In genomic region chr9:55332949-55333348, GRCm38 (mm10) we compare ENCODE assay signal across 8 mouse cellular contexts. TPM values are rescaled to one million over a fixed set of nuclear protein-coding genes. Genes with fewer than 3 reads are reported as not detected.
A peak's percentile ranks its signal among the peaks of the same experiment; 100 is the strongest.
DNase-seq lines count a peak whose midpoint lies in the region; ATAC-seq lines count a peak whose summit lies in the region.

No protein-coding gene starts in this region.

- 0 out of 2 replicates have a peak, but pooled peaks cover 2% of the 10 kb centered on the region for H3K27me3 ChIP-seq in hindbrain, embryonic 16.5 days (replicated peaks; ENCODE audit: control insufficient read depth, insufficient read depth, low read length)
- peaks cover 29% of the 10 kb centered on the region for H3K27me3 ChIP-seq in neural tube, embryonic 13.5 days

- no peak overlapping the region for H3K4me3 ChIP-seq in hindbrain, embryonic 16.5 days (ENCODE audit: low read length)
- no peak overlapping the region for H3K4me3 ChIP-seq in neural tube, embryonic 13.5 days

- H3K4me1 ChIP-seq in hindbrain, embryonic 16.5 days (ENCODE audit: control insufficient read depth, insufficient read depth, low read depth, low read length): peaks cover 11% of the 10 kb centered on the region
- peaks cover 18% of the 10 kb centered on the region for H3K4me1 ChIP-seq in neural tube, embryonic 13.5 days (replicated peaks)

- no peak overlapping the region for H3K27ac ChIP-seq in hindbrain, embryonic 16.5 days (ENCODE audit: low read depth, low read length)
- no peak overlapping the region; the same call in 1 of the 2 replicates for H3K27ac ChIP-seq in neural tube, embryonic 13.5 days (replicated peaks)

- ATAC-seq in frontal cortex, adult (ENCODE audit: low TSS enrichment): peak; percentile 76
- ATAC-seq in hindbrain, embryonic 16.5 days: no peak
- ATAC-seq in neural tube, embryonic 13.5 days (ENCODE audit: low read depth): peak; percentile 72; the same call in 1 of the 2 replicates
- no peak for ATAC-seq in erythroid progenitor cell, adult 5-6 weeks (replicated peaks; ENCODE audit: low FRiP score, poor library complexity, severe bottlenecking)

- 23% methylated on average over 7 of the region's 7 CpGs for WGBS in hindbrain, embryonic 16.5 days
- WGBS in neural tube, embryonic 13.5 days: 31% methylated on average over 7 of the region's 7 CpGs

- H3K9me3 ChIP-seq in hindbrain, embryonic 16.5 days (ENCODE audit: control insufficient read depth, low read length): no peaks in the 10 kb centered on the region
- H3K9me3 ChIP-seq in neural tube, embryonic 13.5 days: no peaks in the 10 kb centered on the region

- peak overlapping the region; percentile 4 for H3K4me2 ChIP-seq in hindbrain, embryonic 16.5 days (ENCODE audit: low read length)
- H3K4me2 ChIP-seq in neural tube, embryonic 13.5 days: peak overlapping the region; percentile 18

- no peak for DNase-seq in frontal cortex, postnatal 10 days (ENCODE audit: low spot score in 2 of 2)
- peak; percentile 24 for DNase-seq in ZHBTc4 (ENCODE audit: low read depth, low spot score)
- peak; percentile 51 to 62 for DNase-seq in cerebellum, postnatal 14 days
- DNase-seq in natural killer cell, adult 2 months (ENCODE audit: low spot score in 2 of 2): no peak

- H3K36me3 ChIP-seq in hindbrain, embryonic 16.5 days (ENCODE audit: control insufficient read depth, insufficient read depth, low read length): no peaks in the 10 kb centered on the region
- no peaks in the 10 kb centered on the region for H3K36me3 ChIP-seq in neural tube, embryonic 13.5 days

- peak overlapping the region; percentile 16; the same call in 1 of the 2 replicates for H3K9ac ChIP-seq in hindbrain, embryonic 16.5 days (ENCODE audit: low read depth, low read length)
- peak overlapping the region; percentile 41; the same call in 1 of the 2 replicates for H3K9ac ChIP-seq in neural tube, embryonic 13.5 days

RNA-seq across cellular contexts. Expression of gene Tmem266, which starts 6.2 kb away (rescaled TPM):
- 6.0 and 6.5 TPM in 2 replicates for polyA plus RNA-seq in hindbrain, embryonic 16.5 days (2015; fragmentation: Nextera tagmentation; extraction: Ambion mirVana)
- polyA plus RNA-seq in neural tube, embryonic 13.5 days (2015; fragmentation: Nextera tagmentation; extraction: Ambion mirVana): 2.2 and 4.2 TPM in 2 replicates
- total RNA-seq in erythroid progenitor cell, adult 5-6 weeks (2015; ENCODE audit: low replicate concordance): not detected in 2 replicates
- total RNA-seq in erythroid progenitor cell, adult 5-6 weeks (2017; ENCODE audit: low replicate concordance): not detected in 2 replicates

RNA-seq across cellular contexts. Expression of gene Nrg4, which starts 6.3 kb away (rescaled TPM):
- polyA plus RNA-seq in hindbrain, embryonic 16.5 days (2015; fragmentation: Nextera tagmentation; extraction: Ambion mirVana): 1.6 and 1.7 TPM in 2 replicates
- 1.1 and 2.1 TPM in 2 replicates for polyA plus RNA-seq in neural tube, embryonic 13.5 days (2015; fragmentation: Nextera tagmentation; extraction: Ambion mirVana)
- 1.7 and 3.6 TPM in 2 replicates for total RNA-seq in erythroid progenitor cell, adult 5-6 weeks (2015; ENCODE audit: low replicate concordance)
- 2.3 and 2.7 TPM in 2 replicates for total RNA-seq in erythroid progenitor cell, adult 5-6 weeks (2017; ENCODE audit: low replicate concordance)

Comparison
In these comparisons a context has a peak if more than half of its experiments do, and no peak if none do; other contexts are left out.
1. ATAC-seq: peak in frontal cortex, adult (single experiment) and neural tube, embryonic 13.5 days (single experiment); none in hindbrain, embryonic 16.5 days (single experiment) and erythroid progenitor cell, adult 5-6 weeks (single experiment).
2. DNase-seq: peak in ZHBTc4 (single experiment) and cerebellum, postnatal 14 days (2 of 2); none in frontal cortex, postnatal 10 days (0 of 2) and natural killer cell, adult 2 months (0 of 2).